Mouse (Mus musculus) MEL (cell line): ENCODE measurements around the gene Nup214. TPM values are rescaled to one million over a fixed set of nuclear protein-coding genes. Genes with fewer than 3 reads are reported as not detected.

ENCODE experiments used
- DNase-seq: peaks from one replicate; pipeline ENCODE4 v3.0.0; 2011; ENCODE audit warnings: low read depth, low spot score
- H3K27ac ChIP-seq: 2 replicates; pipeline ENCODE4 v1.5.1; 2012; ENCODE audit warnings: low read depth, mild to moderate bottlenecking, control low read depth, low read length, moderate library complexity; ENCODE audit not compliant: control insufficient read depth
- H3K27me3 ChIP-seq, 2 experiments: fragments of 150-350 bp in 1 of 2; sonication (generic) in 1 of 2; 2 replicates each; pipeline ENCODE4 v1.6.1; 2012; ENCODE audit warnings: low read length in 2 of 2, mild to moderate bottlenecking in 2 of 2, improper control_type of control experiment in 1 of 2, moderate library complexity in 1 of 2; ENCODE audit not compliant: insufficient read depth in 2 of 2, control insufficient read depth in 1 of 2
- H3K36me3 ChIP-seq, 2 experiments: 2 replicates each; pipeline ENCODE4 v1.6.1; 2012 to 2014; ENCODE audit warnings: low read length in 2 of 2, improper control_type of control experiment in 1 of 2, inconsistent platforms in 1 of 2, mild to moderate bottlenecking in 1 of 2; ENCODE audit not compliant: insufficient read depth in 2 of 2, control insufficient read depth in 1 of 2
- H3K4me1 ChIP-seq, 2 experiments: fragments of 150-350 bp in 1 of 2; sonication (generic) in 1 of 2; 2 replicates each; pipeline ENCODE4 v1.6.1; 2012; ENCODE audit warnings: low read length in 2 of 2, improper control_type of control experiment in 1 of 2, mild to moderate bottlenecking in 1 of 2; ENCODE audit not compliant: insufficient read depth in 2 of 2, control insufficient read depth in 1 of 2
- H3K4me3 ChIP-seq, 2 experiments: fragments of 150-350 bp in 1 of 2; sonication (generic) in 1 of 2; 2 replicates each; pipeline ENCODE4 v1.5.1; 2012; ENCODE audit warnings: low read depth in 2 of 2, low read length in 2 of 2, mild to moderate bottlenecking in 2 of 2, moderate library complexity in 2 of 2, control low read depth in 1 of 2, improper control_type of control experiment in 1 of 2; ENCODE audit not compliant: control insufficient read depth in 1 of 2, insufficient read depth in 1 of 2
- H3K79me2 ChIP-seq: 2 replicates; pipeline ENCODE4 v1.6.1; 2012; ENCODE audit warnings: mild to moderate bottlenecking, low read length, moderate library complexity; ENCODE audit not compliant: control insufficient read depth, poor library complexity, insufficient read depth
- H3K9ac ChIP-seq: 2 replicates; pipeline ENCODE4 v1.6.1; 2012; ENCODE audit warnings: low read depth, mild to moderate bottlenecking, control low read depth, low read length, moderate library complexity; ENCODE audit not compliant: control insufficient read depth, poor library complexity, severe bottlenecking
- H3K9me3 ChIP-seq: fragments of 150-350 bp; sonication (generic); replicated peaks from 2 replicates; pipeline ENCODE4 v1.6.1; 2012; ENCODE audit warnings: mild to moderate bottlenecking, low read length, improper control_type of control experiment, moderate library complexity; ENCODE audit not compliant: insufficient read depth
- BHLHE40 ChIP-seq: IDR thresholded peaks from 2 replicates; pipeline ENCODE4 v1.6.1; 2012; ENCODE audit warnings: low read depth, mild to moderate bottlenecking, inconsistent platforms, low read length, improper control_type of control experiment, borderline replicate concordance
- CHD2 ChIP-seq: IDR thresholded peaks from 2 replicates; pipeline ENCODE4 v1.6.1; 2011; ENCODE audit warnings: low read length, improper control_type of control experiment
- ETS1 ChIP-seq: IDR thresholded peaks from 2 replicates; pipeline ENCODE4 v1.6.1; 2012; ENCODE audit warnings: low read depth, mild to moderate bottlenecking, inconsistent platforms, low read length, improper control_type of control experiment, moderate library complexity
- JUND ChIP-seq: IDR thresholded peaks from 2 replicates; pipeline ENCODE4 v1.6.1; 2011; ENCODE audit warnings: low read depth, mild to moderate bottlenecking, improper control_type of control experiment, low read length
- KAT2A ChIP-seq: conservative IDR thresholded peaks from 2 replicates; pipeline ENCODE4 v1.6.1; 2012; ENCODE audit warnings: low read depth, low read length, improper control_type of control experiment, inconsistent platforms
- MAFK ChIP-seq: IDR thresholded peaks from 2 replicates; pipeline ENCODE4 v1.6.1; 2011; ENCODE audit warnings: low read depth, mild to moderate bottlenecking, low read length, improper control_type of control experiment, borderline replicate concordance
- MAX ChIP-seq: IDR thresholded peaks from 2 replicates; pipeline ENCODE4 v1.6.1; 2011; ENCODE audit warnings: low read length, improper control_type of control experiment
- MEF2A ChIP-seq: IDR thresholded peaks from 2 replicates; pipeline ENCODE4 v1.6.1; 2014; ENCODE audit warnings: low read depth, mild to moderate bottlenecking, inconsistent platforms, low read length, improper control_type of control experiment; ENCODE audit not compliant: poor library complexity, insufficient replicate concordance, severe bottlenecking; ENCODE audit errors: extremely low read depth
- MXI1 ChIP-seq: IDR thresholded peaks from 2 replicates; pipeline ENCODE4 v1.6.1; 2011; ENCODE audit warnings: mild to moderate bottlenecking, low read depth, low read length, improper control_type of control experiment
- POLR2A ChIP-seq, 2 experiments: IDR thresholded peaks; 2 replicates each; pipeline ENCODE4 v1.6.1; 2011 to 2012; ENCODE audit warnings: low read length in 2 of 2, mild to moderate bottlenecking in 2 of 2, control low read depth in 1 of 2, improper control_type of control experiment in 1 of 2, low read depth in 1 of 2, moderate library complexity in 1 of 2; ENCODE audit not compliant: control insufficient read depth in 1 of 2, insufficient read depth in 1 of 2, poor library complexity in 1 of 2
- POLR2AphosphoS2 ChIP-seq: IDR thresholded peaks from 2 replicates; pipeline ENCODE4 v1.6.1; 2011; ENCODE audit warnings: low read length, improper control_type of control experiment
- POLR2AphosphoS5 ChIP-seq: IDR thresholded peaks from 2 replicates; pipeline ENCODE4 v1.6.1; 2012; ENCODE audit warnings: low read depth, borderline replicate concordance, mild to moderate bottlenecking, inconsistent platforms, low read length, moderate library complexity, mixed read lengths
- SIN3A ChIP-seq: IDR thresholded peaks from 2 replicates; pipeline ENCODE4 v1.6.1; 2012; ENCODE audit warnings: low read length, improper control_type of control experiment, inconsistent platforms
- SMC3 ChIP-seq: IDR thresholded peaks from 2 replicates; pipeline ENCODE4 v1.6.1; 2011; ENCODE audit warnings: low read depth, low read length, improper control_type of control experiment
- TCF12 ChIP-seq: IDR thresholded peaks from 2 replicates; pipeline ENCODE4 v1.6.1; 2014; ENCODE audit warnings: low read depth, mild to moderate bottlenecking, inconsistent platforms, low read length, improper control_type of control experiment, moderate library complexity
- UBTF ChIP-seq: IDR thresholded peaks from 2 replicates; pipeline ENCODE4 v1.6.1; 2012; ENCODE audit warnings: low read depth, mild to moderate bottlenecking, inconsistent platforms, low read length, improper control_type of control experiment, moderate library complexity, borderline replicate concordance; ENCODE audit not compliant: insufficient read depth
- ZMIZ1 ChIP-seq: IDR thresholded peaks from 2 replicates; pipeline ENCODE4 v1.6.1; 2012; ENCODE audit warnings: low read depth, mild to moderate bottlenecking, inconsistent platforms, low read length, improper control_type of control experiment, moderate library complexity
- polyA plus RNA-seq, 2 experiments: library from polyadenylated mRNA; stranded (reverse) in 1 of 2; unstranded in 1 of 2; fragments of >175 nt in 1 of 2; fragments of >200 nt in 1 of 2; gene quantifications; 2 replicates each; pipeline versions ENCODE4 v1.2.1 to v1.2.4; 2012; ENCODE audit warnings: low replicate concordance in 2 of 2, low read depth in 1 of 2; ENCODE audit not compliant: insufficient read length in 2 of 2, insufficient read depth in 1 of 2, missing spikeins in 1 of 2
- total RNA-seq: library from RNA; depleted of rRNA; stranded (reverse); fragments of 300-350 nt; gene quantifications from 2 replicates; pipeline ENCODE4 v1.2.3, GENCODE M21; 2012

The Nup214 gene
- total and polyA plus RNA-seq, 3 experiments: 71.4 to 163 (median 78.6) TPM

DNA sequence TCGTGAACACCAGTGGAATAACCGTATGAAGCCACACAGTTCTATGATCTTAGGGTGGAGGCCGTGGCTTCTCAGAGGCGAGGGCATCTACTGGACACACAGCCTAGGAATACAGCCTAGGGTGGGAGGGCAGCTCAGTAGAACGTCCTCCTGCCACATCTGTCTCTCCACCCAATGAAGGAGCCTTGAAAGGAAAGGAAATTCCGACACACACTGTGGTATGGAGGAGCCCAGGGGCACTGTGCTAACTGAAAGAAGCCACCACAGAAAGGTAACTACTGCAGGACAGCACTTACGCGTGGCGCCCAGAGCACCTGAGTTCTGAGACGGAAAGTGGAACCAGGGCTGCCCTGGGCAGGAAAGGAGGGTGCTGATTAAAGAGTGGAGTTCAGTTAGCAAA lies 96.5 kb downstream of the Nup214 start:
- H3K4me3 ChIP-seq: no peak overlapping the region

DNA sequence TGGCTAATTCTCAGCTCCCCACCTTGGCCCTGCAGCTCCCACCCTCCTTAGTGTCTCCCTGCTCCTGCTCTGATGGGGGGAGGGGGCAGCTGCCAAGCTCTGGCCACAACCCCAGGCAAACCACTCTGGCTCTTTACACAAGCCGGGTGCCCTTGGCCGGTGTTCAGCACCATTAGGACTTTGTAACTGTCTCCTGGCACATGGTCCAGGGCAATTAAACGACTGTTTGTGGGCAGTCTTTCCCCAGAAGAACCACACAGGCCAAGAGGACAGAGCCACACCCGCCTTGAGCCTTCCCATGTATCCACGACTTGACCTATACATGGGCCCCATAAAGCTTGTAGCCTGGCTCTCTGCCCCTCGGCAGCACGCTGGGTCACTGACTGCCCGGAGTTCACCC lies 100.2 kb downstream of the Nup214 start:
- no peaks in the 10 kb centered on the region for H3K9me3 ChIP-seq
- no peak for TF ChIP-seq JUND
- no peak for TF ChIP-seq KAT2A
- no peak for TF ChIP-seq TCF12
- no peak for TF ChIP-seq POLR2AphosphoS2
- TF ChIP-seq MAX: no peak
- no peak for TF ChIP-seq SMC3
- no peak for TF ChIP-seq ETS1
- no peak for TF ChIP-seq ZMIZ1
- no peak for TF ChIP-seq BHLHE40
- no peak for TF ChIP-seq MAFK
- no peak for TF ChIP-seq CHD2
- TF ChIP-seq POLR2AphosphoS5: no peak
- TF ChIP-seq MEF2A: no peak
- no peak for TF ChIP-seq POLR2A (IDR thresholded peaks at IDR 0.05; ENCODE audit: control insufficient read depth in 1 of 2, insufficient read depth in 1 of 2, low read depth in 1 of 2, low read length in 2 of 2, poor library complexity in 1 of 2)
- H3K27ac ChIP-seq: no peak overlapping the region
- H3K36me3 ChIP-seq: no peaks in the 10 kb centered on the region
- H3K4me3 ChIP-seq: no peak overlapping the region
- H3K27me3 ChIP-seq: no peaks in the 10 kb centered on the region
- H3K4me1 ChIP-seq: no peaks in the 10 kb centered on the region
- peaks cover 3% of the 10 kb centered on the region; the same call in 1 of the 2 replicates for H3K79me2 ChIP-seq
- no peak overlapping the region for H3K9ac ChIP-seq
- no peak for DNase-seq

More for the DNA sequence above, 96.5 kb downstream of the Nup214 start:
- H3K36me3 ChIP-seq: no peaks in the 10 kb centered on the region
- TF ChIP-seq MXI1: no peak
- no peak overlapping the region for H3K27ac ChIP-seq
- no peaks in the 10 kb centered on the region for H3K27me3 ChIP-seq
- no peaks in the 10 kb centered on the region for H3K79me2 ChIP-seq
- H3K9ac ChIP-seq: no peak overlapping the region
- H3K9me3 ChIP-seq: no peaks in the 10 kb centered on the region
- H3K4me1 ChIP-seq: no peaks in the 10 kb centered on the region
- no peak for DNase-seq

DNA sequence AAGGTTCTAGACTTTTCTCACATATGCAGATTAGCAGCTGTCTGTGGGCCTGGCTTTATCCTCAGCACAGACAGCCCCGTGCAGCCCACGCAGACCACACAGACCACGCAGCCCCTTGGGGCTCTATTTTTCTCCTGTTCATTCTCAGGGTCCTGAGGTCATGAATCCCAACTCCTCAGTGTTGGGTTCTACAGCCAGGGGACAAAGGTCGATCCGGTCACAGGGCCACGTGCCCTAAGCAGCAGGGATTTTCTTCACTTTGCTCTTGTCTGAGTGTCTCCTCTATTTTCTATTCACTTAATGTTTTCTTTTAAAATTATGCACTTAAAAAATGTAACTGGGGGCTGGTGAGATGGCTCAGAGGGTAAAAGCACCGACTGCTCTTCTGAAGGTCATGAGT lies 101.1 kb downstream of the Nup214 start:
- no peaks in the 10 kb centered on the region; a peak in 1 of 4 replicates for H3K36me3 ChIP-seq
- H3K4me1 ChIP-seq: no peaks in the 10 kb centered on the region

More for the DNA sequence above, 101.1 kb downstream of the Nup214 start:
- no peak for DNase-seq
- H3K9me3 ChIP-seq: no peaks in the 10 kb centered on the region
- H3K27me3 ChIP-seq: no peaks in the 10 kb centered on the region
- TF ChIP-seq CHD2: no peak
- TF ChIP-seq TCF12: no peak
- no peak for TF ChIP-seq JUND
- no peak for TF ChIP-seq ETS1
- no peak for TF ChIP-seq MAFK
- no peak for TF ChIP-seq SIN3A
- TF ChIP-seq UBTF: no peak
- H3K4me3 ChIP-seq: no peak overlapping the region
- H3K27ac ChIP-seq: no peak overlapping the region
- no peak overlapping the region for H3K9ac ChIP-seq
- peaks cover 3% of the 10 kb centered on the region; the same call in 1 of the 2 replicates for H3K79me2 ChIP-seq
